In the genomic region with DNA sequence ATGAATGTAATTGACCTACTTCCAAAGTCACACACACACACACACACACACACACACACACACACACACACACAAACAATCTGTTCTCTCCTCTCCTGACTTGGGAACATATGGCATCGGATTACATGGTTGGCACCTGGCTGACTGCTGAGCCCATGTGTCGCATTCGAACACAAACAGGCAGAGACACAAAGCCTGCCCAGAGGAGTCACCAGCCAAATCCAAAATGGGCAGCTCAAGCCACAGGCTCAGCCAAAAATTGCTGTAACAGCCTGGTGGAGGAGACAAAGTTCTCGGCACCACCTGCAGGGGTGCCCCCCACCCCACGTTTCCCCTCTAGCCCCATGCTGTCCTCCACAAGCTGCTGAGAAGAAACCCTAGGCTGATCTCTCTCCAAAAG, we compare ENCODE assay signal across 15 mouse cellular contexts.
A peak's percentile ranks its signal among the peaks of the same experiment; 100 is the strongest.
DNase-seq lines count a peak whose midpoint lies in the region; ATAC-seq and TF ChIP-seq lines count a peak whose summit lies in the region.
"Had no signal": no experiment of that assay in that cellular context is flagged by ENCODE, and none has a peak within 500 bp of the region (broad histone marks: within the 10 kb centered on the region; RNA-seq: fewer than 3 reads in every experiment).

No protein-coding gene starts in this region.

- H3K27ac ChIP-seq in forebrain, postnatal 0 days (ENCODE audit: low read depth, low read length): no peak overlapping the region
- H3K27ac ChIP-seq: embryonic facial prominence, embryonic 15.5 days; neural tube, embryonic 15.5 days had no signal

- no peaks in the 10 kb centered on the region for H3K36me3 ChIP-seq in forebrain, postnatal 0 days (ENCODE audit: insufficient read depth)
- H3K36me3 ChIP-seq: embryonic facial prominence, embryonic 15.5 days; neural tube, embryonic 15.5 days had no signal

- no peak overlapping the region for H3K9ac ChIP-seq in forebrain, postnatal 0 days
- H3K9ac ChIP-seq: embryonic facial prominence, embryonic 15.5 days; neural tube, embryonic 15.5 days had no signal

- 53% methylated on average over 5 of the region's 5 CpGs for WGBS in forebrain, postnatal 0 days

- H3K4me1 ChIP-seq in forebrain, postnatal 0 days (ENCODE audit: insufficient read depth): no peaks in the 10 kb centered on the region
- H3K4me1 ChIP-seq: embryonic facial prominence, embryonic 15.5 days; neural tube, embryonic 15.5 days had no signal

- no peaks in the 10 kb centered on the region for H3K27me3 ChIP-seq in forebrain, postnatal 0 days (ENCODE audit: insufficient read depth, low read length)
- H3K27me3 ChIP-seq: embryonic facial prominence, embryonic 15.5 days; neural tube, embryonic 15.5 days had no signal

- H3K4me3 ChIP-seq in forebrain, postnatal 0 days (ENCODE audit: low read depth, low read length): no peak overlapping the region
- H3K4me3 ChIP-seq: embryonic facial prominence, embryonic 15.5 days; neural tube, embryonic 15.5 days had no signal

- no peak for TF ChIP-seq CTCF in forebrain, postnatal 0 days (IDR thresholded peaks at IDR 0.05; ENCODE audit: low read depth)

- no peaks in the 10 kb centered on the region for H3K9me3 ChIP-seq in forebrain, postnatal 0 days (ENCODE audit: low read length)
- H3K9me3 ChIP-seq: embryonic facial prominence, embryonic 15.5 days; neural tube, embryonic 15.5 days had no signal

- ATAC-seq in forebrain, postnatal 0 days: peak; percentile 85
- ATAC-seq in activated CD4-positive, CD25-positive, alpha-beta regulatory T cell, adult 4 months: no peak
- ATAC-seq: midbrain, embryonic 16.5 days had no signal

- no peak overlapping the region for H3K4me2 ChIP-seq in forebrain, postnatal 0 days (ENCODE audit: low read depth)
- H3K4me2 ChIP-seq: embryonic facial prominence, embryonic 15.5 days; liver, embryonic 11.5 days; neural tube, embryonic 15.5 days had no signal

- peak; percentile 13 for DNase-seq in gastrocnemius, postnatal 25 days
- no peak for DNase-seq in gastrocnemius, postnatal 4 days (ENCODE audit: low spot score in 2 of 2)
- DNase-seq in brain, adult 2 months (ENCODE audit: low read depth, low spot score): peak; percentile 99
- peak; percentile 91 for DNase-seq in cerebellum, adult 11 months
- peak; percentile 69 for DNase-seq in forebrain, postnatal 0 days
- no peak for DNase-seq in adipocyte (ENCODE audit: low spot score)
- DNase-seq: gastrocnemius, postnatal 10 days; heart, postnatal 10 days; kidney, adult 11 months; lung, postnatal 10 days had no signal

Comparison
In these comparisons a context has a peak if more than half of its experiments do, and no peak if none do; other contexts are left out.
1. DNase-seq: peak in gastrocnemius, postnatal 25 days (single experiment), brain, adult 2 months (single experiment), cerebellum, adult 11 months (single experiment) and forebrain, postnatal 0 days (single experiment); none in gastrocnemius, postnatal 4 days (0 of 2) and adipocyte (single experiment).